11 mouse cellular contexts compared by ENCODE assay signal in genomic region chr13:97566071-97566470, GRCm38 (mm10).
DNase-seq lines count a peak whose midpoint lies in the region; ATAC-seq and TF ChIP-seq lines count a peak whose summit lies in the region.
"Had no signal": no experiment of that assay in that cellular context is flagged by ENCODE, and none has a peak within 500 bp of the region (broad histone marks: within the 10 kb centered on the region; RNA-seq: fewer than 3 reads in every experiment).

No protein-coding gene starts in this region.

- no peaks in the 10 kb centered on the region for H3K9me3 ChIP-seq in forebrain, embryonic 15.5 days
- H3K9me3 ChIP-seq in forebrain, embryonic 11.5 days (ENCODE audit: control insufficient read depth, low read length): no peaks in the 10 kb centered on the region
- H3K9me3 ChIP-seq: embryonic facial prominence, embryonic 15.5 days; limb, embryonic 15.5 days had no signal

- H3K36me3 ChIP-seq in forebrain, embryonic 15.5 days: no peaks in the 10 kb centered on the region
- H3K36me3 ChIP-seq in forebrain, embryonic 11.5 days (ENCODE audit: control insufficient read depth, insufficient read depth, low read length): no peaks in the 10 kb centered on the region
- H3K36me3 ChIP-seq in heart, adult 2 months (ENCODE audit: control insufficient read depth, insufficient read depth, low read length): no peaks in the 10 kb centered on the region
- H3K36me3 ChIP-seq: embryonic facial prominence, embryonic 15.5 days; limb, embryonic 15.5 days had no signal

- 20% methylated on average over 7 of the region's 7 CpGs for WGBS in forebrain, embryonic 15.5 days
- 37% methylated on average over 7 of the region's 7 CpGs for WGBS in forebrain, embryonic 11.5 days
- 30% methylated on average over 7 of the region's 7 CpGs for WGBS in heart, adult 2 months
- WGBS in cerebellum, adult 2 months: 58% methylated on average over 7 of the region's 7 CpGs

- no peak for DNase-seq in forebrain, embryonic 11.5 days (ENCODE audit: low spot score)
- peak; percentile 66 for DNase-seq in lung, postnatal 10 days
- no peak for DNase-seq in lung, postnatal 25 days (ENCODE audit: low spot score)
- peak; percentile 60 to 61 for DNase-seq in heart, adult 2 months
- DNase-seq in left cerebral cortex, postnatal 4 days: peak; percentile 10
- no peak for DNase-seq in ovary, postnatal 10 days (ENCODE audit: low spot score)
- no peak for DNase-seq in cerebellum, adult 2 months
- DNase-seq: B cell, adult 2 months had no signal

- no peak overlapping the region for H3K27ac ChIP-seq in forebrain, embryonic 15.5 days (replicated peaks)
- H3K27ac ChIP-seq in forebrain, embryonic 11.5 days (ENCODE audit: low read depth, low read length): no peak overlapping the region
- H3K27ac ChIP-seq in heart, adult 2 months: peak overlapping the region; percentile 23
- H3K27ac ChIP-seq in cerebellum, adult 2 months (ENCODE audit: insufficient read depth, low read length): no peak overlapping the region
- H3K27ac ChIP-seq: embryonic facial prominence, embryonic 15.5 days; limb, embryonic 15.5 days had no signal

- no peaks in the 10 kb centered on the region for H3K79me2 ChIP-seq in heart, adult 2 months (replicated peaks; ENCODE audit: control insufficient read depth, insufficient read depth, low read length)

- H3K9ac ChIP-seq in forebrain, embryonic 15.5 days (replicated peaks): no peak overlapping the region
- H3K9ac ChIP-seq in forebrain, embryonic 11.5 days (ENCODE audit: low read length): no peak overlapping the region
- H3K9ac ChIP-seq in heart, adult 2 months (ENCODE audit: low read depth, low read length): no peak overlapping the region
- H3K9ac ChIP-seq: embryonic facial prominence, embryonic 15.5 days; limb, embryonic 15.5 days had no signal

- TF ChIP-seq EP300 in heart, adult 2 months (IDR thresholded peaks at IDR 0.05; ENCODE audit: insufficient read depth, low read depth, low read length): peak; percentile 51; the same call in 1 of the 2 replicates

- intact Hi-C loops in heart, adult 2 months (cut with DNase I): loop anchor here (2.0 kb wide), 1 partner anchor 17 kb away; no protein-coding TSS in a partner anchor
- intact Hi-C loops in left cerebral cortex, postnatal 4 days (cut with DNase I): no loop called here

- no peaks in the 10 kb centered on the region for H3K27me3 ChIP-seq in forebrain, embryonic 15.5 days
- H3K27me3 ChIP-seq in forebrain, embryonic 11.5 days (ENCODE audit: control insufficient read depth, insufficient read depth, low read length): no peaks in the 10 kb centered on the region
- no peaks in the 10 kb centered on the region for H3K27me3 ChIP-seq in heart, adult 2 months (ENCODE audit: control insufficient read depth, insufficient read depth, low read length)
- H3K27me3 ChIP-seq in cerebellum, adult 2 months (ENCODE audit: control insufficient read depth, insufficient read depth, low read length): no peaks in the 10 kb centered on the region
- H3K27me3 ChIP-seq: embryonic facial prominence, embryonic 15.5 days; limb, embryonic 15.5 days had no signal

- peaks cover 6% of the 10 kb centered on the region; the same call in 1 of the 2 replicates for H3K4me1 ChIP-seq in forebrain, embryonic 15.5 days
- peaks cover 3% of the 10 kb centered on the region; the same call in 1 of the 2 replicates for H3K4me1 ChIP-seq in forebrain, embryonic 11.5 days (replicated peaks; ENCODE audit: control insufficient read depth, insufficient read depth, low read length)
- H3K4me1 ChIP-seq in heart, adult 2 months (ENCODE audit: control insufficient read depth, insufficient read depth, low read length): peaks cover 6% of the 10 kb centered on the region
- H3K4me1 ChIP-seq in cerebellum, adult 2 months (ENCODE audit: control insufficient read depth, insufficient read depth, low read length): no peaks in the 10 kb centered on the region
- H3K4me1 ChIP-seq: limb, embryonic 15.5 days had no signal

- 0 out of 2 replicates have a peak, but pooled peaks have one; percentile 2 for ATAC-seq in forebrain, embryonic 15.5 days (replicated peaks)
- no peak for ATAC-seq in forebrain, embryonic 11.5 days (replicated peaks; ENCODE audit: low FRiP score)

- H3K4me2 ChIP-seq in forebrain, embryonic 15.5 days (replicated peaks): no peak overlapping the region
- H3K4me2 ChIP-seq in forebrain, embryonic 11.5 days (ENCODE audit: low read depth, low read length, severe bottlenecking): no peak overlapping the region
- H3K4me2 ChIP-seq: embryonic facial prominence, embryonic 15.5 days; limb, embryonic 15.5 days had no signal

- no peak for TF ChIP-seq CTCF in heart, adult 2 months (IDR thresholded peaks at IDR 0.05)
- no peak for TF ChIP-seq CTCF in cerebellum, adult 2 months (IDR thresholded peaks at IDR 0.05; ENCODE audit: borderline replicate concordance, insufficient read depth, low read depth, low read length)

- H3K4me3 ChIP-seq in forebrain, embryonic 15.5 days: no peak overlapping the region
- H3K4me3 ChIP-seq in forebrain, embryonic 11.5 days (ENCODE audit: low read depth, low read length): no peak overlapping the region
- H3K4me3 ChIP-seq in heart, adult 2 months: no peak overlapping the region
- no peak overlapping the region for H3K4me3 ChIP-seq in cerebellum, adult 2 months (replicated peaks; ENCODE audit: insufficient read depth, low read depth, low read length)
- H3K4me3 ChIP-seq: embryonic facial prominence, embryonic 15.5 days; limb, embryonic 15.5 days had no signal

- TF ChIP-seq POLR2A in heart, adult 2 months (IDR thresholded peaks at IDR 0.05; ENCODE audit: insufficient read depth, low read depth, low read length): no peak
- no peak for TF ChIP-seq POLR2A in cerebellum, adult 2 months (IDR thresholded peaks at IDR 0.05; ENCODE audit: borderline replicate concordance, insufficient read depth, low read length)

Comparison
In these comparisons a context has a peak if more than half of its experiments do, and no peak if none do; other contexts are left out.
1. DNase-seq: peak in lung, postnatal 10 days (single experiment), heart, adult 2 months (2 of 2) and left cerebral cortex, postnatal 4 days (single experiment); none in forebrain, embryonic 11.5 days (single experiment), lung, postnatal 25 days (single experiment), ovary, postnatal 10 days (single experiment) and cerebellum, adult 2 months (0 of 2).